ENCODE assay signal across 19 mouse cellular contexts in the genomic region with DNA sequence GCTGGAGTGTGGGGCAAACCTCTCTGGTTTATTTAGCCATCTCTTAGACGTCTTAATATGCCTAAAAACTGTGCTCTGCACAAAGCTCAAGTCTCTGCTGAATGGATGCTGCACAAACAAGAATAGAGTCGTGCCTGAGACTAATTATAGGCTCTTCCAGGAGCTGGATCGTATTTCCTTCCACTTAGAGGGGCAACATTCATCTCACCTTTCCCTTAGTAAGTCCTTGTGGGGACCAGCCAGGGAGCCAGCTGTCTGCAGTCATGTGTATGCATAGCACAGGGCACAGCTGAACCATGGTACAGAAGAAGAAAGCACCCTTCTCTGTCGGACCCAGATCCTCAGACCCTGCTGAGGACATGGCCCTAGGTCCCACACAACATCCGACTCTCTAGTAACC.
A peak's percentile ranks its signal among the peaks of the same experiment; 100 is the strongest.
DNase-seq lines count a peak whose midpoint lies in the region; ATAC-seq and TF ChIP-seq lines count a peak whose summit lies in the region.
"Had no signal": no experiment of that assay in that cellular context is flagged by ENCODE, and none has a peak within 500 bp of the region (broad histone marks: within the 10 kb centered on the region; RNA-seq: fewer than 3 reads in every experiment).

No protein-coding gene starts in this region.

- DNase-seq in heart, postnatal 10 days: no peak
- no peak for DNase-seq in cerebellum, adult 18-20 months
- DNase-seq in retina, embryonic 14.5 days (ENCODE audit: low spot score): no peak
- DNase-seq: cerebellum, adult 9-11 months; kidney, adult 11 months; lung, adult 2 months; lung, postnatal 4 days; right cerebral cortex, postnatal 25 days; thymus, postnatal 14 days had no signal

- H3K4me3 ChIP-seq in heart, embryonic 12.5 days: no peak overlapping the region
- no peak overlapping the region for H3K4me3 ChIP-seq in embryonic facial prominence, embryonic 12.5 days
- no peak overlapping the region for H3K4me3 ChIP-seq in heart, embryonic 16.5 days (ENCODE audit: low read length)
- H3K4me3 ChIP-seq in myocyte: no peak overlapping the region
- H3K4me3 ChIP-seq: forebrain, embryonic 13.5 days; hindbrain, embryonic 15.5 days; midbrain, embryonic 10.5 days had no signal

- 30% methylated on average over 5 of the region's 5 CpGs for WGBS in heart, embryonic 12.5 days
- 11% methylated on average over 5 of the region's 5 CpGs for WGBS in embryonic facial prominence, embryonic 12.5 days
- WGBS in heart, embryonic 16.5 days: 31% methylated on average over 5 of the region's 5 CpGs

- H3K36me3 ChIP-seq in heart, embryonic 12.5 days: no peaks in the 10 kb centered on the region
- no peaks in the 10 kb centered on the region for H3K36me3 ChIP-seq in embryonic facial prominence, embryonic 12.5 days
- no peaks in the 10 kb centered on the region for H3K36me3 ChIP-seq in heart, embryonic 16.5 days (ENCODE audit: control insufficient read depth, insufficient read depth)
- no peaks in the 10 kb centered on the region for H3K36me3 ChIP-seq in myocyte (ENCODE audit: control insufficient read depth, insufficient read depth)
- H3K36me3 ChIP-seq: hindbrain, embryonic 15.5 days; midbrain, embryonic 10.5 days had no signal

- peak overlapping the region; percentile 61 for H3K27ac ChIP-seq in heart, embryonic 12.5 days (ENCODE audit: poor library complexity, severe bottlenecking)
- H3K27ac ChIP-seq in embryonic facial prominence, embryonic 12.5 days: peak overlapping the region; percentile 1; the same call in 1 of the 2 replicates
- peak overlapping the region; percentile 77 for H3K27ac ChIP-seq in heart, embryonic 16.5 days (ENCODE audit: low read length)
- H3K27ac ChIP-seq: forebrain, embryonic 13.5 days; hindbrain, embryonic 15.5 days; kidney, postnatal 0 days; midbrain, embryonic 10.5 days; stomach, postnatal 0 days had no signal

- H3K27me3 ChIP-seq in heart, embryonic 12.5 days (replicated peaks): no peaks in the 10 kb centered on the region
- no peaks in the 10 kb centered on the region for H3K27me3 ChIP-seq in embryonic facial prominence, embryonic 12.5 days
- no peaks in the 10 kb centered on the region for H3K27me3 ChIP-seq in heart, embryonic 16.5 days (ENCODE audit: control insufficient read depth, insufficient read depth, low read length)
- H3K27me3 ChIP-seq in myocyte (ENCODE audit: control insufficient read depth, insufficient read depth, insufficient read length): no peaks in the 10 kb centered on the region
- H3K27me3 ChIP-seq: forebrain, embryonic 13.5 days; hindbrain, embryonic 15.5 days had no signal

- no peak overlapping the region for H3K4me2 ChIP-seq in heart, embryonic 12.5 days
- no peak overlapping the region for H3K4me2 ChIP-seq in embryonic facial prominence, embryonic 12.5 days (replicated peaks)
- H3K4me2 ChIP-seq in heart, embryonic 16.5 days (ENCODE audit: low read depth, low read length): no peak overlapping the region
- H3K4me2 ChIP-seq in myocyte (ENCODE audit: low read depth): peak overlapping the region; percentile 19
- H3K4me2 ChIP-seq: forebrain, embryonic 13.5 days; hindbrain, embryonic 15.5 days; liver, embryonic 11.5 days had no signal

- no peak overlapping the region for H3ac ChIP-seq in myocyte (ENCODE audit: control insufficient read depth, insufficient read length)

- no peaks in the 10 kb centered on the region for H3K9me3 ChIP-seq in heart, embryonic 12.5 days (replicated peaks)
- H3K9me3 ChIP-seq in embryonic facial prominence, embryonic 12.5 days: no peaks in the 10 kb centered on the region
- H3K9me3 ChIP-seq in heart, embryonic 16.5 days (replicated peaks; ENCODE audit: control insufficient read depth, low read length): no peaks in the 10 kb centered on the region
- H3K9me3 ChIP-seq: forebrain, embryonic 13.5 days; hindbrain, embryonic 15.5 days; midbrain, embryonic 10.5 days had no signal

- ATAC-seq in heart, embryonic 12.5 days (ENCODE audit: insufficient number of reproducible peaks, low FRiP score): no peak
- ATAC-seq in embryonic facial prominence, embryonic 12.5 days (ENCODE audit: insufficient number of reproducible peaks, insufficient read depth, low FRiP score, low TSS enrichment): peak; percentile 73
- peak; percentile 26; the same call in 1 of the 2 replicates for ATAC-seq in heart, embryonic 16.5 days (replicated peaks; ENCODE audit: extremely low read depth, insufficient read depth, low FRiP score)
- ATAC-seq: forebrain, embryonic 13.5 days had no signal

- peak; percentile 19 for TF ChIP-seq POLR2A in myocyte (IDR thresholded peaks at IDR 0.05; ENCODE audit: insufficient read length, low read depth)

- intact Hi-C loops in heart, postnatal 10 days (cut with DNase I): no loop called here

- H3K4me1 ChIP-seq in heart, embryonic 12.5 days (replicated peaks): peaks cover 49% of the 10 kb centered on the region
- peaks cover 39% of the 10 kb centered on the region for H3K4me1 ChIP-seq in embryonic facial prominence, embryonic 12.5 days
- peaks cover 34% of the 10 kb centered on the region for H3K4me1 ChIP-seq in heart, embryonic 16.5 days (ENCODE audit: control insufficient read depth, insufficient read depth, low read length)

- no peaks in the 10 kb centered on the region for H3K79me2 ChIP-seq in myocyte (ENCODE audit: control insufficient read depth, insufficient read depth)

- H3K9ac ChIP-seq in heart, embryonic 12.5 days: no peak overlapping the region
- no peak overlapping the region for H3K9ac ChIP-seq in embryonic facial prominence, embryonic 12.5 days
- H3K9ac ChIP-seq in heart, embryonic 16.5 days (ENCODE audit: low read length): no peak overlapping the region; the same call in 1 of the 2 replicates
- H3K9ac ChIP-seq: forebrain, embryonic 13.5 days; hindbrain, embryonic 15.5 days had no signal

TF ChIP-seq in myocyte, 11 proteins besides CTCF, POLR2A, EP300 and RAD21:
- no peak for TF ChIP-seq E2F4 (IDR thresholded peaks at IDR 0.05; ENCODE audit: insufficient read depth)
- peak; percentile 70 to 88 (median 87) for TF ChIP-seq MYOG (IDR thresholded peaks at IDR 0.05; ENCODE audit: control insufficient read depth in 1 of 3, insufficient read depth in 1 of 3, insufficient read length in 2 of 3, low read depth in 2 of 3)
- TF ChIP-seq REST (IDR thresholded peaks at IDR 0.05; ENCODE audit: insufficient read depth, insufficient read length): no peak
- peak in 2 of 3 experiments; percentile 80 to 93 for TF ChIP-seq MYOD1 (IDR thresholded peaks at IDR 0.05; ENCODE audit: control insufficient read depth in 1 of 3, insufficient read length in 2 of 3, low read depth in 2 of 3)
- TF ChIP-seq POLR2AphosphoS2 (IDR thresholded peaks at IDR 0.05; ENCODE audit: insufficient read length, low read depth): no peak
- TF ChIP-seq TCF12 (IDR thresholded peaks at IDR 0.05; ENCODE audit: insufficient read depth, poor library complexity, severe bottlenecking): peak; percentile 68
- TF ChIP-seq USF1 (IDR thresholded peaks at IDR 0.05; ENCODE audit: low read depth): no peak
- peak; percentile 13 for TF ChIP-seq TCF3 (IDR thresholded peaks at IDR 0.05; ENCODE audit: insufficient read length, low read depth)
- TF ChIP-seq SRF (IDR thresholded peaks at IDR 0.05; ENCODE audit: control insufficient read depth, insufficient read length, low read depth): no peak
- TF ChIP-seq CEBPB (IDR thresholded peaks at IDR 0.05; ENCODE audit: insufficient read depth, poor library complexity, severe bottlenecking): no peak
- no peak for TF ChIP-seq MAX (IDR thresholded peaks at IDR 0.05; ENCODE audit: low read depth)
TF ChIP-seq in myocyte: peak in this region for 4.

Comparison
In these comparisons a context has a peak if more than half of its experiments do, and no peak if none do; other contexts are left out.
1. H3K27ac ChIP-seq: peak in every context shown above with its lines; median percentile 77 in heart, embryonic 16.5 days; 61 in heart, embryonic 12.5 days; 1 in embryonic facial prominence, embryonic 12.5 days.